Mouse (Mus musculus) heart, postnatal 36 days (tissue): ENCODE results near the gene Cpt1c. TPM values are rescaled to one million over a fixed set of nuclear protein-coding genes. Genes with fewer than 3 reads are reported as not detected.
A peak's percentile ranks its signal among the peaks of the same experiment; 100 is the strongest.

Experiments used
- DNase-seq, 2 experiments: peaks; one replicate each; pipeline ENCODE4 v3.0.0; 2021 to 2022
- intact Hi-C: fragments of 180-260 bp; cut with DNase I; formaldehyde crosslinking; loops from one replicate; pipeline ENCODE4 v1.15.1; 2025
- total RNA-seq, 2 experiments: library from RNA; stranded (reverse); gene quantifications; 2 replicates each; pipeline ENCODE4 v1.2.3; 2021

Cpt1c gene
- total RNA-seq, 2 experiments from 2014 or later = 1.4 to 2.1 TPM

DNA sequence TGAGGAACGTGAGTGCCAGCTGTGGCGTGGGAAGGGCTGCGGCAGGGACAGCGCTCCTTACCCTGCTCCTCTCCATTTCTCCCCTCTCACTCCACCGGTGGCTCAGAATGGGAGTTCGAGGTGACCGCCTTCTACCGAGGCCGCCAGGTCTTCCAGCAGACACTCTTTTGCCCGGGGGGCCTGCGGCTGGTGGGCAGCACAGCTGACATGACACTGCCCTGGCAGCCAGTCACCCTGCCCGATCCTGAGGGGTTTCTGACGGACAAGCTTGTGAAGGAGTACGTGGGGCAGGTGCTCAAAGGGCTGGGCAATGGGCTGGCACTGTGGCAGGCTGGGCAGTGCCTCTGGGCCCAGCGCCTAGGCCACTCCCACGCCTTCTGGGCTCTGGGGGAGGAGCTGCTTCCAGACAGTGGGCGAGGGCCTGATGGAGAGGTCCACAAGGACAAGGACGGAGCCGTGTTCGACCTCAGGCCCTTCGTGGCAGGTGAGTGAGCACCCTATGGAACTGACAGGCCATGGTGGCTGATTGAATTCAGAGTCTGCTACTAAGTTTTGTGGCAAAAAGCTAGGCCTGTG, 26.0 kb upstream of the Cpt1c start:
- no peak for DNase-seq
- intact Hi-C loops = no loop called here

DNA sequence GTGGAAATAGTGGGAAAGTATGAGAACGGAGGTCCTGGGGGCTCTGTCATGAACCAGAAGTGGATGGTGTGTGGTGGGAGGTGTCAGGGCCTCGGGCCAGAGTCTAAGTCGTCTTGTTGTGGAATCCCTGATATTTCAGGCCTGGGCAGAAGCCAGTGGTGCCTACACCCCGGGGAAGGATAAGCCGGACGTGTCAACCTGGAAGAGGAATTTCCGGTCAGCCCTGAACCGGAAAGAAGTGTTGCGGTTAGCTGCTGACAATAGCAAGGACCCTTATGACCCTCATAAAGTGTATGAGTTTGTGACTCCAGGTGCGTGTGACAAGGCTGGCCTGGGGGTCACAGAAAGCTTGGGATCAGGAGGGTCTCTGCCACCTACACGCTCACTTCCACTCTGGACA, 25.1 kb upstream of the Cpt1c start:
- intact Hi-C loops = no loop called here
- no peak for DNase-seq

DNA sequence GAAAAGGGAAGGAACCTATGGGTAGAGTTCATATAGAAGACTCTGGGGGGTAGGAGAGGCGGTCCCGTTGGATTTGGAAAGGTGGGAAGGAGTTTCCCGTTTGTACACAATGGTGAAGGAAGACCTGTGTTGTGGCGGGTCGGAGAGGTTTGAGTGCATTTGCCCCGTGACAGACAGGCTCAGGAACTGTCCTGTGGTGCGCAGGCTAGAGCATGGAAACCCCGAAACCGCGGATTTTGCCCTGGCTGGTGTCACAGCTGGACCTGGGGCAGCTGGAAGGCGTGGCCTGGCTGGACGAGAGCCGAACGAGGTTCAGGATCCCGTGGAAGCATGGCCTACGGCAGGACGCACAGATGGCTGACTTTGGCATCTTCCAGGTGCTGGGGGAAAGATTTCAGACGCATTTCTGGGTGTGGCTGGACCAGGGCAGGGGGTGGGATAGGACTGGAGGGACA, 23.9 kb upstream of the Cpt1c start, which contains the start of gene Bcl2l12:
Bcl2l12 (minus strand) TSS at position 212 of the 455 bp plus-strand sequence.
- peak; percentile 56 to 61 for DNase-seq
- intact Hi-C loops = loop anchor here (1.0 kb wide), 1 partner anchor 17 kb away; no protein-coding TSS in a partner anchor

DNA sequence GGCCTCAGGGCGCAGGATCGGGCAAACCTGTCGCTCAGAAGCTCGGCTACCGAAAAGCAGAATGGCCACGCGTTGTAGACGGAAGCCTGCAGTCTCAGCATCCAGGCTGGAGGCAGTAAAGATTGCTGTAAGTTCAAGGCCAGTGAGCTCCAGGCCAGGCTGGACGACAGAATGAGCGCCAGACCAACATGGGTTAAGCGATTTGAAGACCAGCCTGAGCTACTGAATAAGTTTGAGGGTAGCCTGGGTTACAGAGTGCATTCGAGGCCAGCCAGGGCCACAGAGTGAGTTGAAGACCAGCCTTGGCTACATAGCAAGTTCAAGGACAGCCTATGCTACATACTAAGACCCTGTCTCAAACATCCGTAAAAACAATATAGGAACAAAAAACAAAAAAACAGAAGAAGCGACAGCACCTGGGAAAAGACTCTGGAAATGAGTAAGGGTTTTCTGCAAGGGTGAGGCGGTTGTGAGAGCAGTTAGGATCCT, 23.3 kb upstream of the Cpt1c start:
- intact Hi-C loops = loop anchor here (1.0 kb wide), 1 partner anchor 17 kb away; no protein-coding TSS in a partner anchor
- no peak for DNase-seq

DNA sequence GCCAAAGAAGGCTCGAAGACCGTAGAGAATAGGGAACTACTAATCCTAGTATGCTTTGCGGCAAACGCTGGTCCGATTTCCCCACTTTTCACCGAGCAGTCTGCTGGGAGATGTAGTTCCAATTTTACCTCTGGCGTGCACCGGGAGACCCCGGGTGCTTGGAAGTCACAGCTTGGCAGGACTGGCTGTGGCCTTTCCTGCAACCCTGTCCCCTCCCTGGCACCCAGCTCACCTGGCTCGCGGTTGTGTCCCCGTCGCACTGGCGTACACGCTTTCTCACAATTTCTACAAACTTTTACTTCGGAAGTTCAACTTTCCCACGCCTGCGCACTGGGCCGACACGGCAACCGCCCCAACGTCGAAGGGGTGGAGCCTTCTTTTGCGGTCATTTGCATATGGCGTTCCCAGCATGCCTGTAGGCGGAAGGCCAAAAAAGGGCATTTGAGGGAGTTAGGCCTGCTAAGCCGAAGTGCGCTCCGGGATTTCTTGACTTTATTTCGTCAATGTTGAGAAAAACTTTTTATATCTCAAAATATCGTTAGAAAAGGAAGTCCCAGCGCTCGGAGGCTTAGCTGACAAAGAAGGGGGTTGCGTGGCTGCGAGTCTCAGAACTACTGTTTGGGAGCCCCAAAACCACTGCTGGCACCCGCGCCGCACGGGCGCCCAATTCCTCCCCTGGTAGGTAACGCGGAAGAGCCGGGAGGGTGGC, 22.7 kb upstream of the Cpt1c start, which contains the start of gene Irf3:
Irf3 (plus strand) TSS at position 418 of the 709 bp plus-strand sequence.
- intact Hi-C loops = no loop called here
- peak; percentile 96 to 98 for DNase-seq

DNA sequence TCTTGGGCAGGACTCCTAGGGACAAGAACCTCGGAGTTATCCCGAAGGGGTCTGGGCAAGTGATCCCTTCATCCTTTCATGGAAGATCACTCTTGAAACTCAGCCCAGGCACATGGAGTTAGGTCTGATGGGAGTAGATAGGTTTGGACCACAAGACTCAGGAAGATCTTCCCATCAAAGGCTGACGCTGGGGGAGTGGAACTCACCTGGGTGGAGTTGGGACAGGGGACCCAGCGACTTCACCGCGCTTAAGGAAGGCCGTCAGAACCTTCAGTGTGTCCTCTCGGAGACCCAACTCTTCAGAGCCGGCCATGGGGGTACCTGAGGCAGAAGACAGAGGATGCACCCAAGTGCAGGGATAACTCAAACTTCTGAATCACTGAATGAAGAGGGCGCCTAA, 22.0 kb upstream of the Cpt1c start:
- intact Hi-C loops = no loop called here

DNA sequence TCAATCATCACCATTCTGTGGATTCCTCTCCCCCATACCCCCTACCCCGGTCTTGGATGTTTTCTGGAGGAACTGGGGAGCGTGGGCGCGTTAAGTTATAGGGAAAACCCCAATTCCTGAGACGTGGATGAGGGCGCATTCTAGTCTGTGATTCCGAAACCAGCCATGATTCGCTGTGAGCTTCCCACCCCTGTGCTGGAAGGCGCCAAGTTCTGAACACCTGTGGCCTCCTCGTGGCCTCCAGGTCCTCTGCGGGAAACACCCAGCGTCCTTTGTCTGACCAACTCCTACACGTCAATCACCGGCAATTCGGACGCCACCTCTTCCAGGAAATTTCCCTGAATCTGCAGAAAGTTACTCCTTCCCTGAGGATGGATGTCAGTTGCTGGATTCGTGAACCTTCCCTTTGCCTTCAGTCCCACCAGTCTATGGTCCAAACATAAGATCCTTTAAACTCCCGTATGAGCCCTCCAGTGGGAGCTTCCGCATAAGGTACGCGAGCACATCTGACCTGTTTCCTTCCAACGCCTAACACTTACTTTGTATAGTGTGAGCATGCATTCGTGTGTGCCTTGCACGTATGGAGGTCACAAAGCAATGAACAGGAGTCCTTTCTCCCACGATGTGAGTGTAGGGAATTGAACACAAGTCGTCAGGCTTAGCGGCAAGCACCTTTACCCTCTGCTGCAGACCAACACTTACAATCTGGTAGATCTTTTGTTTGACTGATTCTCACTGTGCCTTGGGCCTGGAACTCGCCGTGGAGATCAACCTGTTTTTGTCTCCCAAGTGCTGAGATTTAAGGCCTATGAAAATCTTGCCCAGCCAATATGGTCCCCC, 12.4 kb upstream of the Cpt1c start:
- intact Hi-C loops = no loop called here
- DNase-seq = no peak

More for the DNA sequence above, 22.0 kb upstream of the Cpt1c start:
- DNase-seq = no peak

DNA sequence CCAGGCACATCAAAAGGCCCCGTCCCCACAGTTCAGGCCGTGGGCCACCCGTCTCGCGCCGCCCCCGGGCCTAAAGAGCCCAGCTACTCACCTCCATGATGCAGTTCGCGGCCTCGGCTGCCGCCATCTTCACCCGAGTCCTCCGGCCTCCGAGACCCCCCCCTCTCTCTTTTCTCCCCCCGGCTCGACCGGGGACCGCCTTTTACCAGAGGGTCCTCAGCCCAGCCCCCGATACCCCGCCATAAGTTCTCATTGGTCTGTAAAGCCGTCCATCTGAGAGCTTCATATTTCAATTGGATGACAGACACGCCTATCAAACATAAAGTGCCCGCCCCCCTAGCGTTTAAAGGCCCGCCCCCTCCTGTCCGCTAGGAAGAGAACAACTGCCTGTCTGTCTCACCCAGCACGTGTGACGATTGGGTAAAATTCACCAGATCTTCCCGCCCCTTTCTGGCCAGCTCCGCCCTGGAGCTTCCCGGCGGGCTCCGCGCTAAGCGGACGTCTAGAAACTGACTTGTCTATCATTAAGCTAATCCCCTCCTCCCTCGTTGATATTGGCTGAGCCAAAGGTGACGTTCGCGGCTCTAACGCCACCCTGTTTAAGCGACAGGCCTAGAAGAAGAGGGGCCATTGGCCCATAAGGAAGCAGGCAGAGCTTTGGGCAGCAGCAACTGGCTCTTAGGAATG, 11.7 kb upstream of the Cpt1c start, which contains the start of gene Prmt1:
Prmt1 (minus strand) TSS at position 377 of the 687 bp plus-strand sequence.
- intact Hi-C loops = no loop called here
- DNase-seq = peak; percentile 94 to 99

DNA sequence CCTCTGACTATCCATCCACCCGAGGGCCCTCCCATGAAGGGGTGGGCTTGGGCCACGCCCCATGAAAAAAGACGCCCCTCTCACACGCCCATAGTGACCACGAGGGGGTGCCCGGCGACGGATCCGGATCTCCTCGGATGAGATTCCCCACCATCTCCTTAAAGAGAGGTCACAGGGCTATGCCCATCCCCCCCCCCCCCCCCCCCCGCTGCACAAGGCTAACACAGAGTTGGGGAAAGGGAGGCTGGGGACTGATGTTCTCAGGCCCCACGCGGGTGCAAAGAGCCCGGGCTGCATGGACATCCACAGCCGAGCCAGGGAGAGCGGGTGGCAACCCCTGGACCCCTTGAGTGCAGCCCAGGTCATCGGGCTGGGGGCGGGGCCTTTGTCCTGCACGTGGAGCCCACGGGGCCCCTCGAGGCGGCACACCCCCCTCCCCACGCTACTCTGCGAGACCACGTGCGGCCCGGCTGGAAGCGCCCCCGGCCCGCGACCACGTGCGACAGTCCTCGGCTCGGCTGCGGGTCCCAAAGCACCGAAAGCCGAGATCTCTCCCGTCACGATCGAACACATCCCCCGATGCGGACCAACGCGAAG, 11.0 kb upstream of the Cpt1c start:
- peak; percentile 59 to 60 for DNase-seq
- intact Hi-C loops = no loop called here

DNA sequence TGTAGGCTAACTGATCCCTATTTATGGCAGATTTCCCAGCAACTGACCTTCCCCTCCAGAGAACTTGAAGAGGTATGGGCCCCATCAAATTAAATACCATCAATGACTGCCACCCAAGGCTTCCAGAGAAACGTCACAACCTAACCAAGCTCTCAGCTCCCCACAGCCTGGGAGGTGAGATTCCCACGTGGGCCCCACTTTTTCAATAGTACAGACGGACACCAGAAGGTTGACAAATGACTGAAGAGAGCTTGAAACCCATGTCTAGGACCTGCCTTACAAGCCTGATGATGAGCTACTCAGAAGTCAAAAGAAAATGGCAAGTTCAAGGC, 10.1 kb upstream of the Cpt1c start:
- DNase-seq = no peak
- intact Hi-C loops = loop anchor here (5.0 kb wide), 4 partner anchors 68 to 153 kb away; partner anchors contain the start of genes Flt3l, Gm45713, Prr12 and Rps11

DNA sequence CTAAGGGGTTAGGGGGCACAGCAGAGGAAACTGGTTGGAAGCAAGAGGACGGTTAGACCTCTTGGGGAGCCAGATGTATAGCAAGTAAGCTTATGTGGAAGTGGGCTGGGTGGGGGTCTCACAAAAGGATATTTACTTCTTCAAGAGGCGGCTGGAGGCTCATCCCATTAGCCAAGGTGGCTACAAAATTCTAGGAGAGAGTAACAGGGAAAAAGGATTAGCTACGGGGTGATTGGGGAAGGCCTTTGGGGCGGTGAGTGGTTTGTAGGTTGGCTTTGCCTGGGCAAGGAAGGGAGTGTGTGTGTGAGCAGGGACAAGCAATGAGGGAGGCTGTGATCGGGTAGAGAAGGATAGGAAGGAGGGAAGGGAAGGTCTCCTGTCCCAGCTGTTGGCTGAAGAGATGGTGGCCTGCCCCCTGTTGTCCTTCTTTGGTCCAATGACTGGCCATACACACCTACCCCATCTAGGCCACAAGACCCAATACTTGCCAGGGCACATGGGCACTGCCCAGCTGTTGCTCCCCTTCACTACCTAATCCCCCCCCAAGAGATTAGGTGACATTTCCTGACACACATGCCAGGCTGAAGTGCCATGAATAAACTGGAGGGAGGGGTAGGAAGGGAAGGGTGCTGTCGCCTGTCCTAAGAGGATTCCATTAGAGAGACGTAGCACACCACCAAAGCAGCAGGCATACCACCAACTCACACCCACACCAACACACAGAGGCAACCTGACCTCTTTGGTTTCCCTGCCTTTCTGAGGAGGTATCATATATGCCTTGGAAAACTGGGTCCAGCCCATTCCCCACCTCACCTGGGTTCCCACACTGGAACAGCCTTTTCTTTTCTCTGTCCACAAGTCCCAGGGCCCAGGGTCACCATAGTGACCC, 9.5 kb upstream of the Cpt1c start:
- intact Hi-C loops = loop anchor here (5.0 kb wide), 4 partner anchors 68 to 153 kb away; partner anchors contain the start of genes Flt3l, Gm45713, Prr12 and Rps11
- no peak for DNase-seq

DNA sequence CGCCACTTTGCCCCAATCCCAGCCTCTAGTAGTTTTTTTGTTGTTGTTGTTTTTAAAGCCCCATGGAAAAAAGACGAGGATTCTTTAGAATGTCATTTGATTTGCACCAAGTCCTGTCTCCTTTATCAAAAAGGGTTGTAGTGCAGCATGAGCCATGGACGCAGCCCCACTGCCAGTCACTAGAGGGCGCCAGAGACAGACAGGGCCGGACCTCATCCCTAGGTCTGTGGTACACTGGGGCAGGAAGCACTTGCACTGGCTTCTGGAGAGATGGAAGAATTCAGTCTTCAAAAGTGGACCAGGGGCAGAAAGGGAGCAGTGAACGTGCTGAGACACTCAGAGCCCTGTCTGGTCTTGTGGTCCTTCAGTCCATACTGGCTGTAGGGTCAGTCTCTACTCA, 8.4 kb upstream of the Cpt1c start:
- peak; percentile 87 to 92 for DNase-seq
- intact Hi-C loops = loop anchor here (5.0 kb wide), 4 partner anchors 69 to 154 kb away; partner anchors contain the start of genes Flt3l, Gm45713, Prr12 and Rps11

DNA sequence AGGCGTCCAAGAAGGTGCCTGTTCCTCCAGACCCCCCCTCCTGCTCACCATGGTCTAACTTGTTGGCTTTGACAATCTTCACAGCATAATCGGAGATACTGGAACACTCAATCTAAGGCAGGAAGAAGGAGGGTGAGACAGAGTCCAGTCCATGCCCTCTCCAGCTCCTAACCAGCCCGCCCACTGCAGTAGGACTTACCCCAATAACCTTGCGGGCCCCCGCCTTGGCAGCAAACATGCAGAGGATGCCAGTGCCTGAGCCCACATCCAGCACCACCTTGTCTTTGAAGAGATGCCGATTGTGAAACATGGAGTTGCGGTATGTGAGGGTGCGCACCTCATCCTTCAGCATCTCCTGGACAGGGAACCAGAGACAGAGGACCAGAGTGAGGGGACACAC, 6.9 kb upstream of the Cpt1c start:
- intact Hi-C loops = loop anchor here (5.0 kb wide), 4 partner anchors 71 to 156 kb away; partner anchors contain the start of genes Flt3l, Gm45713, Prr12 and Rps11
- no peak for DNase-seq

DNA sequence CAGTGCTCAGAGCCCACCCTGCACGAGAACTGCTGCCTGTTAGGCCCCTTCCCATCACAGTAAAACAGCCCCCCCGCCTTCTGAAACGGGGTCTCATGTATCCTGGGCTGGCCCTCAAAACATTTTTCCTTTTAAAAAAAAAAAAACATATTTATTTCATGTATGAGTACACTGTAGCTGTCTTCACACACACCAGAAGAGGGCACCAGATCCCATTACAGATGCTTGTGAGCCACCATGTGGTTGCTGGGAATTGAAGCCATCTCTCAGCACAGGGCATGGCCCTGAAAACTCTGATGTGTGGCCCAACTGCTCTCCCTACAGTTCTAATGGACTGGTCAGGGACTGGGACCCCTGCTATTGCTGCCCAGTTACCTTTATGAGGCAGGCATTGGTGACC, 3.6 kb upstream of the Cpt1c start:
- DNase-seq = no peak
- intact Hi-C loops = no loop called here

DNA sequence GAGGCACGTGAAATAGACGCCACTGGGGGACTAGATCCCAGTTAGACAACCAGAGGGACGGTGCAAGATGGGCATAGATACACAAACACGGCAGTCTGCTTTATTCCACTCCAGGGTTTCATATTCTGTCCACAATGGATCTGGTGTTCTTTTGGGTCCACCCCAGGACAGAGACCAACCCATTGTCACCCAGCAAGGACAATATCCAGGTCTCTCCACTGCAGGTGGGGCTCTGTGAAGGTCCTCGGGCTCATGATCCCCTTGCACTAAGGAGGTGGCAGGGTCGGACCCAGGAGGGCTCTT, 417 bp upstream of the Cpt1c start:
- intact Hi-C loops = no loop called here
- no peak for DNase-seq

DNA sequence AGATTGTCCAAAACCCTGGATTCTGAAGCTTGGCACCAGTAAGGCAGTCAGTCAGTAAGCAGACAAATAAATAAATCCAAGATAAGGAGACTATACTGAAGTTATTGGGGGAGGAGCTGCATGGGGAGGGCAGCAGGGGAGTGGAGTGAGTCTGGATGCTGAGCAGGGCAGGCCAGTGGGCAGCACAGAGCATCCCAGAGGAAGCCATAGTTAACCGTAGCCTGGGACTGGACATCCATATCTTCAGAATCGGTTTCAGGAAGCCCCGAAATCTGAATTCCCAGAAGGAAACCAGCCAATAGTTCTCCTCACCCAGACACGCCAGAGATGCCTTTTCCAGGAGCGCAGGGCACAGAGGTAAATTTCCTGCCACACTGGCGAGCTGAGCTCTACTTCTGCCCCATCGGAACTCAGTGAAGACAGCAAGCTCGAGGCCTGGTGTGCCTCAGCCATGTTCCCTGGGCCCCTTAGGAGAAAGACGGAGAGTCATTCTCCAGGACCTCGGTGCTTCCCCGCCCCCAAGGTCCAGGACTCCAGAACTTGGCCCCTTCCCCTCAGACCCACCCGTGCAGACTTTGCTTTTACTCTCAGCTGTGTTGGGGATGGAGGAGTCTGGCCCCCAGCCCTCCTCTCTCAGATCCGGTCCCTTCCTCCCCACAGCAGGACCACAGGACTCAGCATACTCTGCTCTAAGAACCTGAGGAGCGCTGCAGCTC, 1.1 kb downstream of the Cpt1c start:
- intact Hi-C loops = no loop called here
- no peak for DNase-seq

DNA sequence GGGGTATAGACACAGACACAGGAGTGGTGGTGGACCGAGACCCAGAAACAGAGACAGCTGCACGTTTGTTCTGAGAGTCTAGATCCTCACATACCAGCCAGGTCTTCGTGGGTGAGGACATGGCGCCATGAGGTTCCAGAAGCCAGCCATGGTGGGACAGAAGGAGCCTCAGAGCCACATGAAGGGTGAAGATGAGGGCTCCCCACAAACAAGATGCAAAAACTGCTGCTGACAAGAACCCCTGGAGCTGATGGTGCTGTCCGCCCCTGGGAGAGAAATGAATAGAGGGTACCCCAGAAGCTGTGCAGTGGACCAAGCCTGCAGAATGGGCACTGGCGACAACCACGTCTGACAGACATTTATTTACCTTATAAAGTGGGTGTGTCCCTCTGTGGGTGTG, 3.5 kb downstream of the Cpt1c start:
- intact Hi-C loops = no loop called here
- no peak for DNase-seq

DNA sequence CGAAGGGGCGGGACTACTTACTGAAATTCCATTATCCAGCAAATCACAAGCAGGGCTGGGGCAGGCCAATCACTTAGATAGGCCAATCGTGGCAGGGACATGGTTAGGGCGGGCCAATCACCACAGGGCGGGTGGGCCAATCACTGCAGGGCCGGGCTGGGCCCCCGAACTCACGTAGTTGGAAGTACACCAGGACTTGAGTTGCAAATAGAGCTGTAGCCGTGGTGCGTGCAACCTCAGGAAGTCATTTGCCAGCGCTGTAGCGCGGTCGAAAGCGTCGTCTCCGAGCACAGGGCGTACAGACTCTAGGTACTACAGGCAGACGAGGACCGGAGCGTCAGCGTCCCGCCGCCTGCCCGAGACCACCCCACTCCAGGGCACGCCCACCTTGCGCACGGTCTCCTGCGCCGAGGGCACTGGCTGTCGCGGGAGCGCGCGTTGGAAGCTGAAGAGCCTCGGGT, 4.4 kb downstream of the Cpt1c start:
- peak; percentile 68 to 79 for DNase-seq
- intact Hi-C loops = no loop called here
